Mouse (Mus musculus) limb, embryonic 14.5 days (tissue): ENCODE measurements around the gene Cd69. TPM values are rescaled to one million over a fixed set of nuclear protein-coding genes. Genes with fewer than 3 reads are reported as not detected.

Experiments
- ATAC-seq: fragments of 200-750 bp; cut with Nextera tagmentation; 2 replicates; pipeline ENCODE4 v1.8.0; 2017; ENCODE audit warnings: low read depth, moderate number of reproducible peaks, moderate TSS enrichment; ENCODE audit not compliant: low FRiP score
- DNase-seq: peaks from one replicate; pipeline ENCODE4 v3.0.0-alpha.2; 2015; ENCODE audit warnings: low spot score
- H3K27ac ChIP-seq: fragments of 300-500 bp; sonication (generic); replicated peaks from 2 replicates; pipeline ENCODE4 v1.5.1; 2014; ENCODE audit warnings: low read depth, mild to moderate bottlenecking, low read length, moderate library complexity, mixed read lengths
- H3K27me3 ChIP-seq: fragments of 300-500 bp; sonication (generic); 2 replicates; pipeline ENCODE4 v1.6.1; 2014; ENCODE audit warnings: low read length, mixed read lengths; ENCODE audit not compliant: control insufficient read depth, insufficient read depth
- H3K36me3 ChIP-seq: fragments of 300-500 bp; sonication (generic); 2 replicates; pipeline ENCODE4 v1.6.1; 2014; ENCODE audit warnings: mild to moderate bottlenecking, low read length, moderate library complexity, mixed read lengths; ENCODE audit not compliant: control insufficient read depth, insufficient read depth
- H3K4me1 ChIP-seq: fragments of 300-500 bp; sonication (generic); 2 replicates; pipeline ENCODE4 v1.6.1; 2014; ENCODE audit warnings: antibody characterized with exemption, low read length, mixed read lengths; ENCODE audit not compliant: control insufficient read depth, insufficient read depth
- H3K4me2 ChIP-seq: fragments of 300-500 bp; sonication (generic); replicated peaks from 2 replicates; pipeline ENCODE4 v1.6.1; 2014; ENCODE audit warnings: low read depth, mild to moderate bottlenecking, low read length, moderate library complexity; ENCODE audit not compliant: severe bottlenecking
- H3K4me3 ChIP-seq: fragments of 300-500 bp; sonication (generic); replicated peaks from 2 replicates; pipeline ENCODE4 v1.5.1; 2014; ENCODE audit warnings: low read length
- H3K9ac ChIP-seq: fragments of 300-500 bp; sonication (generic); 2 replicates; pipeline ENCODE4 v1.6.1; 2014; ENCODE audit warnings: mild to moderate bottlenecking, low read depth, low read length, moderate library complexity; ENCODE audit not compliant: severe bottlenecking
- H3K9me3 ChIP-seq: fragments of 300-500 bp; sonication (generic); 2 replicates; pipeline ENCODE4 v1.6.1; 2016; ENCODE audit warnings: low read length; ENCODE audit not compliant: control insufficient read depth
- POLR2A ChIP-seq: fragments of 200-500 bp; IDR thresholded peaks from 2 replicates; pipeline ENCODE4 v1.8.0; 2012; ENCODE audit warnings: inconsistent platforms, mild to moderate bottlenecking, moderate library complexity, borderline replicate concordance; ENCODE audit not compliant: insufficient read depth, insufficient read length; ENCODE audit errors: extremely low read depth
- WGBS: fragments of 180-500 bp; shearing (Covaris S2); extraction: QIAGEN DNeasy Blood & Tissue Kit; methylation state at CpG from one replicate; pipeline ENCODE4 v1.1.7; 2014; 5-methylcytosine and 5-hydroxymethylcytosine counted together
- polyA plus RNA-seq, 2 experiments: library from polyadenylated mRNA; depleted of rRNA in 1 of 2; stranded (reverse) in 1 of 2; unstranded in 1 of 2; fragments of >200 nt; fragmentation: Nextera tagmentation in 1 of 2; extraction: Ambion mirVana in 1 of 2; gene quantifications; 2 replicates each; pipeline versions ENCODE4 v1.2.1 to v1.2.3; 2012 to 2014

The Cd69 gene
- polyA plus RNA-seq, 2 experiments = 0.13 to 0.39 TPM

DNA sequence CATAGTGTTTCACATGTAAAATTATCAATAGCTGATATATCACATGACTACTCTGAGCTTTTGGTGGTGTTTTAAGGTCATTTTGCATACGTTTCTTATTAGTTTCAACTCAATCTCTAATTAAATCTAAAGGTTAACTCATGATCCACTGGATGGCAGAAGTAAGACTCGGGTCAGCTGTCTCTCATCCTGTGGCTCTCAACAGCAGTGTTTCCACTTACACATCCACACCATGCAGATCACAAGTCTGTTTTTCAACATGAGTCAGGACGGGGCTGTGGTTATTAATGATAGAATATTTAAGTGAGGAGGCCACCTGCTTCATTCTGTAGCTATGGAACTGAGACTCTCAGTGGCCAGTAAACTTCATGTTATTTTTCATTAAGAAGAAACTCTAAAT lies 9.4 kb downstream of the Cd69 start:
- Histone ChIP-seq H3K9me3 (no peaks in the 10 kb centered on the region), H3K4me3 (no peak overlapping the region), H3K4me2 (no peak overlapping the region), H3K36me3 (no peaks in the 10 kb centered on the region), H3K9ac (no peak overlapping the region), H3K4me1 (no peaks in the 10 kb centered on the region), H3K27ac (no peak overlapping the region), H3K27me3 (no peaks in the 10 kb centered on the region)
- TF ChIP-seq POLR2A = no peak
- DNase-seq (no peak), ATAC-seq (no peak)
- WGBS = 71% methylated on average over 3 of the region's 3 CpGs

GRCm38 (mm10) chr6:129260940-129261339 lies 14.3 kb downstream of the Cd69 start:
- H3K9me3 ChIP-seq = no peaks in the 10 kb centered on the region

DNA sequence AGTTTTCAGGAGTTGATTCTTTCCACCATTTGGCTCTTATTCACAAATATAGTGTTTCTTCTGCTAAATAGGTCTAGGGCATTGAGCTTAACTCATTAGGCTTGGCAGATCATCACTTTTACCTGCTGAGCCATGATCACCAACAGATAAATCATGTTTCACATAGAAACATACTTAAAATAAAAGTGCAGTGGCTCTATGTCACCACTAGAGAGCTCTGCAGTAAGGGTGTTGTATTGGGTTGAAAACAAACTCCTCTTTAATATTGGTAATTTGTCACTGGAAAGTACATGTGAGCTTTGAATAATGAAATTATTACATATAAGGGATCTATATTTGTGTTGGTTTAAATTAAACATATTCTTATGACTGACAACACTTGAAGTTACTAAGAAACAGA lies 15.2 kb downstream of the Cd69 start:
- DNase-seq (no peak), ATAC-seq (no peak)
- Histone ChIP-seq H3K4me2 (no peak overlapping the region), H3K9ac (no peak overlapping the region), H3K27ac (no peak overlapping the region), H3K9me3 (no peaks in the 10 kb centered on the region), H3K27me3 (no peaks in the 10 kb centered on the region), H3K36me3 (no peaks in the 10 kb centered on the region), H3K4me1 (no peaks in the 10 kb centered on the region), H3K4me3 (no peak overlapping the region)
- TF ChIP-seq POLR2A = no peak

More at GRCm38 (mm10) chr6:129260940-129261339, 14.3 kb downstream of the Cd69 start:
- no peak overlapping the region for H3K4me3 ChIP-seq
- no peak overlapping the region for H3K9ac ChIP-seq
- H3K27ac ChIP-seq = no peak overlapping the region
- WGBS = 87% methylated on average over 4 of the region's 4 CpGs
- no peak for ATAC-seq
- H3K4me2 ChIP-seq = no peak overlapping the region
- no peaks in the 10 kb centered on the region for H3K27me3 ChIP-seq
- no peaks in the 10 kb centered on the region for H3K4me1 ChIP-seq
- H3K36me3 ChIP-seq = no peaks in the 10 kb centered on the region
- TF ChIP-seq POLR2A = no peak
- DNase-seq = no peak

- Histone ChIP-seq H3K36me3 (no peaks in the 10 kb centered on the region), H3K4me1 (no peaks in the 10 kb centered on the region), H3K9me3 (no peaks in the 10 kb centered on the region), H3K4me3 (no peak overlapping the region), H3K4me2 (no peak overlapping the region), H3K27me3 (no peaks in the 10 kb centered on the region), H3K9ac (no peak overlapping the region), H3K27ac (no peak overlapping the region)
- TF ChIP-seq POLR2A = no peak
- 54% methylated on average over 7 of the region's 7 CpGs for WGBS
- ATAC-seq = no peak
- DNase-seq = peak; percentile 17
These were observed 19.2 kb downstream of the Cd69 start for GRCm38 (mm10) chr6:129256018-129256417.

GRCm38 (mm10) chr6:129254949-129255602 lies 20.2 kb downstream of the Cd69 start:
- Histone ChIP-seq H3K4me2 (no peak overlapping the region), H3K36me3 (no peaks in the 10 kb centered on the region), H3K27me3 (no peaks in the 10 kb centered on the region), H3K4me1 (no peaks in the 10 kb centered on the region), H3K27ac (no peak overlapping the region), H3K4me3 (no peak overlapping the region), H3K9me3 (no peaks in the 10 kb centered on the region), H3K9ac (no peak overlapping the region)
- no peak for ATAC-seq
- DNase-seq = peak; percentile 63
- TF ChIP-seq POLR2A = no peak
- 17% methylated on average over 4 of the region's 4 CpGs for WGBS
